Mouse (Mus musculus) cerebellum, adult 2 months (tissue): Measurements from ENCODE around the gene Mettl1. TPM values are rescaled to one million over a fixed set of nuclear protein-coding genes. Genes with fewer than 3 reads are reported as not detected.

Source experiments
- DNase-seq, 2 experiments: peaks; one replicate each; pipeline ENCODE4 v3.0.0; 2021
- H3K27ac ChIP-seq: fragments of 200-500 bp; 2 replicates; pipeline ENCODE4 v1.5.1; 2012; ENCODE audit warnings: low read length, control low read depth, inconsistent platforms; ENCODE audit not compliant: insufficient read depth
- H3K27me3 ChIP-seq: fragments of 200-500 bp; 2 replicates; pipeline ENCODE4 v1.6.1; 2012; ENCODE audit warnings: inconsistent platforms, mild to moderate bottlenecking, low read length, moderate library complexity; ENCODE audit not compliant: control insufficient read depth, insufficient read depth
- H3K4me1 ChIP-seq: fragments of 200-500 bp; 2 replicates; pipeline ENCODE4 v1.6.1; 2011; ENCODE audit warnings: low read length; ENCODE audit not compliant: control insufficient read depth, insufficient read depth
- H3K4me3 ChIP-seq: fragments of 200-500 bp; replicated peaks from 2 replicates; pipeline ENCODE3; 2011; ENCODE audit warnings: mild to moderate bottlenecking, low read depth, low read length, control low read depth; ENCODE audit not compliant: insufficient read depth
- CTCF ChIP-seq: fragments of 200-500 bp; IDR thresholded peaks from 2 replicates; pipeline ENCODE4 v1.5.1; 2011; ENCODE audit warnings: low read depth, mild to moderate bottlenecking, control low read depth, low read length, moderate library complexity, borderline replicate concordance; ENCODE audit not compliant: insufficient read depth
- POLR2A ChIP-seq: fragments of 200-500 bp; IDR thresholded peaks from 2 replicates; pipeline ENCODE4 v1.6.1; 2011; ENCODE audit warnings: low read length, control low read depth, borderline replicate concordance; ENCODE audit not compliant: insufficient read depth
- WGBS: fragments of 180-500 bp; shearing (Covaris S2); methylation state at CpG from one replicate; pipeline ENCODE4 v1.1.7; 2018; 5-methylcytosine and 5-hydroxymethylcytosine counted together
- polyA plus RNA-seq: library from polyadenylated mRNA; depleted of rRNA; stranded (reverse); fragments of >200 nt; gene quantifications from 2 replicates; pipeline ENCODE4 v1.2.3, GENCODE M21; 2012

Mettl1 gene
- polyA plus RNA-seq, 1 experiment = 11.8 TPM

DNA sequence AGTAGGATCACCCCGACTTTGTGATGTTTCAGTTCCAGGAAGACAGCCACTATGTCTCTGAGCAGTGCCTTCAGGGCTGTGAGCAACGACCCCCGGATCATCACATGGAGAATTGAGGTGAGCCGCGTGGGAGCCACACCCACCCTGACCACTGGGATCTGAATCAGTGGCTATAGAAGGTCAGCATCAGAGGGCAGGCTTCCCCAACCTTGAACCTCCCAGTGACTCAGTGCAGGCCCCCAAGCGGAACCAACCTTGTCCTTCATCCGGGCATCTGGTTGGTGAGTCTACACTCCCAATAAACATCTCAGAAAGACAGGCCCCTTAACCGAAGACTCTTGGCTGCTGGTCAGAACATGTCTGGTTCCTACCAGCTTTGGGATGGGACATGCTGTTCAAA is 37.9 kb upstream of the Mettl1 start:
- no peak for TF ChIP-seq POLR2A
- no peak for TF ChIP-seq CTCF
- DNase-seq = no peak
- H3K27ac ChIP-seq = no peak overlapping the region
- no peak overlapping the region for H3K4me3 ChIP-seq
- no peaks in the 10 kb centered on the region for H3K4me1 ChIP-seq
- H3K27me3 ChIP-seq = no peaks in the 10 kb centered on the region
- WGBS = 86% methylated on average over 8 of the region's 8 CpGs

GRCm38 (mm10) chr10:127003806-127004205 is 37.4 kb upstream of the Mettl1 start:
- WGBS = 57% methylated on average over 7 of the region's 7 CpGs
- no peak for DNase-seq
- H3K27ac ChIP-seq = no peak overlapping the region
- no peaks in the 10 kb centered on the region for H3K27me3 ChIP-seq
- no peak overlapping the region for H3K4me3 ChIP-seq
- no peaks in the 10 kb centered on the region for H3K4me1 ChIP-seq
- TF ChIP-seq POLR2A (no peak), CTCF (no peak)

DNA sequence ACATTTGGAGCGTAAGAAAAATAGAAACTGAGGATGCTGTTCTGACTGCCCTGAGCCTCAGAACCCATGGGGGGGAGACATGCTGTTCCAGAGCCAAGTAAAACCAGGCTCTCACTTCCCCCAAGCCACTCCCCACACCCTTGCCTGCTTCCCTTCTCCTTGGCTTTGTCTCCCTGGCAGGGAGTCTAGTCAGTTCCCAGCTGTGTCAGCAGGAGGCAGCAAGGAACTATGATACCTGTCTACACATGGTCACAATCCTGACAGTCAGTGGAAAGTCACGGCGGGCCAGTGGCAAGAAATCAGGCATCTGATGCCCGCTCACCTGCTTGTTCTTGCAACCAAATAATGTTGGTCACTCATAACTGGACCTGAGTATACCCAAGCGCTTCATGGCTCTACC is 24.7 kb upstream of the Mettl1 start:
- DNase-seq = no peak
- TF ChIP-seq POLR2A (no peak), CTCF (no peak)
- no peak overlapping the region for H3K27ac ChIP-seq
- WGBS = 60% methylated on average over 5 of the region's 5 CpGs
- no peaks in the 10 kb centered on the region for H3K4me1 ChIP-seq
- H3K4me3 ChIP-seq = no peak overlapping the region
- no peaks in the 10 kb centered on the region for H3K27me3 ChIP-seq

GRCm38 (mm10) chr10:127017071-127017470 is 24.1 kb upstream of the Mettl1 start:
- Histone ChIP-seq H3K27me3 (no peaks in the 10 kb centered on the region), H3K4me3 (no peak overlapping the region), H3K4me1 (no peaks in the 10 kb centered on the region), H3K27ac (no peak overlapping the region)
- TF ChIP-seq CTCF = no peak
- no peak for DNase-seq
- 14% methylated on average over 2 of the region's 2 CpGs for WGBS

GRCm38 (mm10) chr10:127018422-127018821 is 22.8 kb upstream of the Mettl1 start:
- Histone ChIP-seq H3K4me1 (no peaks in the 10 kb centered on the region), H3K27ac (no peak overlapping the region), H3K4me3 (no peak overlapping the region), H3K27me3 (no peaks in the 10 kb centered on the region)
- 67% methylated on average over 16 of the region's 16 CpGs for WGBS
- no peak for DNase-seq
- TF ChIP-seq POLR2A (no peak), CTCF (no peak)

DNA sequence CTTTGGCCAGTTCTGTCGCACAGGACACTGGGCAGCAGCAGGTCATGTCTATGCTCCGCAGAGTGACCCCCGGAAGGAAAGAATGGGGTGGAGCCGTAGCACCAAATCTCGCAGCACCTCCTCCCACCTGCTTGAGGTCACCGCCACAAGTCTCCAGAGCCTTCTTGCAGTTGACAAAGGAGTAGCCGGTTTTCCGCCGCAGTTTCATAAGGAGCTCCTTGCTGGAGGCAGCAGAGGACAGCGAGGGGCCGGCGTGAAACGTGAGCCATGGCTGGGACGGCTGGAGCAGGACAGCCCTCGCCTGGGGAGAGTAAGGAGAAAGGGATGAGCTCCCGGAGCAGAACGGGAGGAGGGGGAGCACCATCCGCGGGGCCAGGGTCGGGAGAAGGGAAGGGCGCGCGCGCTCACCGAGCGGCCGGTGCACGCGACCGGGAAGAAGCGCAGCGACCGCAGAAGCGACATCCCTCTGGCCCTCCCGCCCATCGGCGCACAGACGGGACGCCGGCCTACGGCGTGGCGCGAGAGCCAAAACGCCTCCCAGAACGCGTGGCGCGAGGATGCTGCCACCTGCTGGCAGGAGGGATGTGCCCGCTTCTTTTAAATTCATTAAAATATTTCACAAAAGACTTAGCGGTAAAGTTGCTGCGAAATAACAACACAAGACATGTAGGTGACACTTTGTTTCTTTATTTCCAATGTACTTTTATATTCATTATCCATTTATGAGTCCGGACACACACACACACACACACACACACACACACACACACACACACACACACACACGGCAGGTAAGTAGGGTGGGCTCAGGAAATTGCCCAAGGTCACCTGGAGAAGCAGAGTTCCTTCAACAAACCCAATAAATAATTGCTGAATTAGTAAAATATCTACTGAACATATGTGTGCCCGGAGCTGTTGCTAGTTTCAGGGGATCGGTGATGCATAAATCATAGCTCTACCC is 10.6 kb upstream of the Mettl1 start, which contains the start of gene Tsfm:
Gene Tsfm (minus strand): TSS at position 505 of the 961 bp plus-strand sequence.
- peak; percentile 97 for TF ChIP-seq CTCF
- peak; percentile 78 for TF ChIP-seq POLR2A
- Histone ChIP-seq H3K4me1 (no peaks in the 10 kb centered on the region), H3K27ac (no peak within 1 kb of the TSS), H3K4me3 (peak within 1 kb of the TSS; percentile 75), H3K27me3 (no peaks in the 10 kb centered on the region)
- peak; percentile 91 to 94 for DNase-seq
- 5% methylated on average over 56 of the region's 56 CpGs for WGBS

GRCm38 (mm10) chr10:127033301-127033741 is 7.9 kb upstream of the Mettl1 start:
- no peak for TF ChIP-seq POLR2A
- TF ChIP-seq CTCF = no peak
- H3K4me3 ChIP-seq = no peak overlapping the region
- no peak overlapping the region for H3K27ac ChIP-seq
- no peaks in the 10 kb centered on the region for H3K4me1 ChIP-seq
- no peak for DNase-seq
- 78% methylated on average over 8 of the region's 8 CpGs for WGBS
- no peaks in the 10 kb centered on the region for H3K27me3 ChIP-seq

DNA sequence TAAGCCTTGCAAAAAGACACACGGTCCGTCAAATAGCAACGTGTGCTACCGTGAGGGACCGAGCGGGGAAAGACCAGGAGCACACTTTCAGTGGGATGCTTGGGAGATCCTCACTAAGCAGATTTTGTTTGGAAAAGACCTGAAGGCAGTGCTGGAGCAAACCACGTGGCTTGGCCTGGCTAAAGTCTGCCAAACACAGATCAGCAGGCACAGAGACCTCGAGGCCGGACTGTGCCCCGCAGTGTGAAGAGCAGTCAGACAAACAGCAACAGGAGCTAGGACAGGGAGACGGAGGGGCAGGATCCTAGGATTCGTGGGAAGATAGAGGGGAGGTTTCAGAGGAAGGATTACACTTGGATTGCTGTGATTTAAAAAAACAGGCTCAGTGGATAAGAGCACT is 4.9 kb upstream of the Mettl1 start:
- no peak for DNase-seq
- 77% methylated on average over 12 of the region's 12 CpGs for WGBS
- Histone ChIP-seq H3K27me3 (no peaks in the 10 kb centered on the region), H3K4me1 (no peaks in the 10 kb centered on the region), H3K27ac (no peak overlapping the region), H3K4me3 (no peak overlapping the region)
- TF ChIP-seq CTCF (no peak), POLR2A (no peak)
